Mouse (Mus musculus) layer of hippocampus, postnatal 36 days (tissue): ENCODE data around the gene Nek1. TPM values are rescaled to one million over a fixed set of nuclear protein-coding genes. Genes with fewer than 3 reads are reported as not detected.

ENCODE experiments used
- DNase-seq, 2 experiments: peaks; one replicate each; pipeline ENCODE4 v3.0.0; 2022
- total RNA-seq, 2 experiments: library from RNA; stranded (reverse); gene quantifications; 2 replicates each; pipeline ENCODE4 v1.2.3; 2021

The Nek1 gene
- 10 to 100 TPM; 26.2 to 31.0 TPM for total RNA-seq

DNA sequence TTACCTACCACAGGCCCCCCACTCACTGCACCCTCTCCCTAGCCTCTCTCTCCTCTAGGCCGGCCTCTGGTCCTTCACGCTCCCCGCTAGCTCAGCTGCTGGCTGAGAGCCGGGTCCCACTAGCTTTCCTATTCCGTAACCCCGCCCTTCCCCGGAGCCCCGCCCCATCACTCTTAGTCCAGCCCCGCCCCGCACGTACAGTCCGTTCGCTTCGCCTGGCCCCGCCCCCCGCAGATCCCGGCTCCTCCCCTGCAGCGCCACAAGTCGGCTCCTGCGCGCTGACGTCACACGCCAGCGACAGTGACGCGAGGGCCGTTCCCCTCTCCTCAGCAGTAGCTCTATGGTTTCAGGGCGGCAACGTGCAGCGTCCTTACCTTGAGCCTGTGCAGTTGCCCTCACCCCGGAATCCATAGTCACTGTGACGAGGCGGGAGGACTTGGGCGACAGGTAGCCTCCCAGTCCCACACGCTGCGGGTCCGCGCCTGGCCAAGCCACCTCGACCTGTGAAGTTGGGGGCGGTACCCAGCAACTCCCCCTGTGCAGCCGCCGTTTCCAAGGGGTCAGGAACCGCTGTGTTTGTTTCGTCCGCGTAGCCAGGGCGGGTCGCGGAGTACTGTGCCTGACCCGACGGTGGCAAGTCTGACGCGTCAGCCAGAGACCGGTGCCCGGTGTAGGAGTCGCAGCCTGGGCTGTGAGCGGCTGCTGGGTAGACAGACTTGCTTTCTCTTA lies at the start of gene Nek1:
Gene Nek1, plus strand, starts transcription at position 286 of the 729 bp plus-strand sequence.
- peak; percentile 96 for DNase-seq

DNA sequence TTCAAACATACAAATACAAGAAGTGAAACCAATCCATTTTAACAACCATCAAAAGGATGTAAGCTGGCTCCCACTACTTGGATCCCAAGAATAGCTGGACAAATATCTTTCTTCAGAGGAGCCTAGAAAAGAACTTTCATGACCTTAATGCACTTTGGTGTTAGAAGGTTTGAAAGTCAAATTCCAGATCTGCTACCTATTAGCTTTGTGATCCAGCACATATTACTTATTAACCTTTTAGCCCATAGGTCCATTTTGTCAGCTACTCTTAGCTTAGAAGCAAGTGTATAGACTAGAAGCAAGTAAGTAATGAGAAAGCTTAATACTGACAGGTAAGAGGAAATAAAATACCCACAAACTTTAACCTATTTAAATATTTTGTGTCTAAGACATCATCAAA lies 45.5 kb upstream of the Nek1 start:
- no peak for DNase-seq

- no peak for DNase-seq
Measured at GRCm38 (mm10) chr8:60949859-60950258, 43.1 kb upstream of the Nek1 start.

GRCm38 (mm10) chr8:60951271-60951670 lies 41.7 kb upstream of the Nek1 start:
- no peak for DNase-seq

- no peak for DNase-seq
Measured at GRCm38 (mm10) chr8:60951757-60952156, 41.2 kb upstream of the Nek1 start.

GRCm38 (mm10) chr8:60952803-60953202 lies 40.2 kb upstream of the Nek1 start:
- DNase-seq, result no peak

- DNase-seq, result peak; percentile 70 to 74
Measured at GRCm38 (mm10) chr8:60954281-60955014, 38.5 kb upstream of the Nek1 start.

- no peak for DNase-seq
Measured at GRCm38 (mm10) chr8:60956847-60957246, 36.1 kb upstream of the Nek1 start.

- DNase-seq, result no peak
Measured at GRCm38 (mm10) chr8:60962763-60963162, 30.2 kb upstream of the Nek1 start.

DNA sequence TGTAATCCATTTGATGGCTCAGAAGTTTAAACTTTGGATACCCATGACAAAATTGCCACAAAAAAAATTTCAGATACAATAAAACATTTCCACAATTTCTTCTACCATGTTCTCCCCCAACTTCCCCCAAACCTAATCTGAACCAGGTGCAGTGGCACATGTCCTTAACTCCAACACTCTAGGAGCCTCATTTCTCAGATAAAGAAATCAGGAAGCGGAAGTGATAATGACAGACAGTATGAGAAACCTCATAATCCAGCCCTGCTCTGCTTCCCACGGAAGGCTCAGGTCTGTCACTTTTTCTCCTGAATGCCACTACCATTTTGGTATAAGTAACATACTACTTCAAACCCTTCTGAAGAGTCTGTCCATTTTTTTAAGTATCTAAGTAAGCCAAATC lies 29.1 kb upstream of the Nek1 start:
- DNase-seq, result no peak

DNA sequence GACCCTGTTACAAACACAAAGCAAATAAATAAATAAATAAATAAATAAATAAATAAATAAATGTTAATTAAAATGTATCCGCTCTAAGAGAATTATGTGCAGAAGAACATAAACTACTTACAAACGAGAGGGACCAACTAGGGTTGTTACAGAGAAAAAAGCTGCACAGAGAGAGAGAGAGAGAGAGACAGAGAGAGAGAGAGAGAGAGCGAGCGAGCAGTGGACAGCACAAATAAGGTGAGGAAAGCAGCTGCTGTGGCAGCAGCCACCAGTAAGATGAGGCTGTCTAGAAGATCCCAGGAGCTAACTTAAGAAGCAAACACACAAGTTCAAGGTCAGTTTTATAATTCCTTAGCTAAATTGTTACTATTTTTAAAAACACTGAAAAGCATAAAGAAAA lies 28.5 kb upstream of the Nek1 start:
- DNase-seq, result no peak

- DNase-seq, result no peak
Measured at GRCm38 (mm10) chr8:60965306-60965705, 27.7 kb upstream of the Nek1 start.

DNA sequence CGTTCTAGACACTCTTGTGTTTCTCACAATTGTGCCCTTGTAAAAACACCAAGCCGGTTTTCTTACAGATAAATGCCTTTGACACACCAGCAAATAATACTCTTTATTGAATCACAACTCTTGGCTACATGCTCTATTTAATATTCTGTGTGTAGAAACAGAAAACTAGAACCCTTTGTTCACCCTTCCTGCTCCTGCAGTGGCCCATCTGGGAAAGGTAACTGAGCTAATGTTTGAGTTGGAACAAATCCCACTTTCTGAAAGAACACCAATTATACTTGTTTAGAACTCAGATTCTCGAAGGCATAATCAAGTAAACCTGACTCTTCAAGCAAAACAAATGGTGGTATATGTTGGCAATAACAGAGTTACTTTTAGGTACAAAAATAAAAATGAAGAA lies 27.3 kb upstream of the Nek1 start:
- no peak for DNase-seq

GRCm38 (mm10) chr8:60969091-60969490 lies 23.9 kb upstream of the Nek1 start:
- DNase-seq, result no peak

GRCm38 (mm10) chr8:60971808-60972207 lies 21.2 kb upstream of the Nek1 start:
- no peak for DNase-seq

DNA sequence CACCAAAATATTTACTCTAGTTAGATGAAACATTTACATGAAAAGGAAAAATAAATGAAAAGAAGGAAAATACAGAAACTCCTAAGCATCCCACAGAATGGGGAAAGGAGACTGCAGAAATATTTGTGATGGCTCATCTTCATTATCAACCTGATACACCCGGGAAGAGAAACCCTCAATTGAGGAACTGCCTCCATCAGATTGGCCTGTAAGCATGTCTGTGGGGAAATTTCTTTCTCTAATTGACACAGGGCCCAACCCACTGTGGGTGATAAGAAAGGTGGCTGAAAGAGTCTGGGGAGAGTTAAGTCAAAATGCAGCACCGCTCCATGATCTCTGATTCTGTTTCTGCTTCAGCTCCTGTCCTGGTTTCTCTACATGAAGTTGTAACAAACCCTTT lies 19.5 kb upstream of the Nek1 start:
- DNase-seq, result no peak

GRCm38 (mm10) chr8:60974837-60975236 lies 18.2 kb upstream of the Nek1 start:
- no peak for DNase-seq

GRCm38 (mm10) chr8:60976818-60977217 lies 16.2 kb upstream of the Nek1 start:
- no peak for DNase-seq

DNA sequence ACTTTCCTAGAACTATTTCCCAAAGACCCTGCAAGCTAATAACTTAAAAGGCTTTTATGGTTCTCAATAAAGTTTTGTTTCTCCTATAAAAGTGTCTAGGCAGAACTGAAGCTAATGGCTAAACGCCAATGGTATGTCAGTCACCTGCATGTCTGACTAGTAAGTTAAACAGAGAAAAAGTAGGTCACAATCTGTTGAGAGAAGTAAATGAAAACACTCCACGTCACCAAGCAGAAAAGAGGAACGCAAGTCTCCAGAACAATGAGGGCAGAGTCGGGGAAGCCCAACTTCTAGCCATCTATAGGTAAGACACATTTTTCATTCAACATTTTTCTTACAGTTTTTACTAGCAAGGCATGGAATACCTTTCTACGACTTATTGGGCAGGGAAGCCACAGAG lies 14.5 kb upstream of the Nek1 start:
- DNase-seq, result no peak

- DNase-seq, result no peak
Measured at GRCm38 (mm10) chr8:60981388-60981787, 11.6 kb upstream of the Nek1 start.

DNA sequence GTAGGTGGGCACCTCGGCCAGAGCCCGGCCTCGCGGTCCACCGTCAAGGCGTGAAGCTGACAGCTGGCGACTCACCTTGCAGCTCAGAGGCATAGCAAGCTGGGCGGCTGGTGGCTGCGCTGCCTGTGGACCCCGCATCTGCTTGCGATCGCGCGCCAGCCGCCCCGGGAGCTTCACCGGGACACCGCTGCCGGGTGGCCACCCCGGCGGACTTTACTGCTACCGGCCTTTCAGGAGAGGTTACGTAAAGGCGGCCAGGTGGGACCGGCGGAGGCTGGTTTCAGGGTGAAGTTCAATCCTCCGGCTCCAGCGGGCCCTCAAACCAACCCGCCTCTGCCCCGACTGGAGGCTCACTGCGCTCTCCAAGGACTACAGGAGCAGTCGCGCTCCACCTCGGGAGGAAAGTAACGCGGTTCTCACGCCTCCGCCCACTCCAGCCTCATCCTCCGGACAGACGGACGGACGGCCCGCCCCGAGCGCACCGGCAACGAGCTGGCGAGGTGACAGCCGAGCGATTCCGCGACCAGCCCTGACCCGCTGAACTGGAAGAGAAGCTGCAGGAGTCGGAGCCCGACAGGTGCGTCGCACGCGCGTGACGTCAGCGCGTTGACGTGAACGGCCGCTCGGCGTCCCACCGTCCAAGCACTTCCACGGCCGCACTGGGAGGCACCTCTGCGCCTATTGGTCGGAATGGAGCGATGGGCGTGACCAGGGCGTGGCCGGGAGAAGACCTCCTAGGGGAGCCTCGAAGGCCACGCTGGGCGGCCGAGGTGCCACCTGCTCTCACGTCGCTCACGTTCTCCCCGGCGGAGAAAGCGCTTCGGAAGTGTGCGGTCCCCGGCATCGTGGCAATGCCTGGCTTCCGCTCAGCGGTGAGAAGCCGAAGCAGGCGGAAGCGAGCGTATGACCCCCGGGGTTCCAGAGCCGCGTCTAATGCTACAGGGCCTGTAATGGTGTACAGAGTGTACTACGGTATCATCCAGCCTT lies 10.0 kb upstream of the Nek1 start, which contains the start of gene Clcn3:
Gene Clcn3, minus strand, starts transcription at position 600 of the 987 bp plus-strand sequence.
- DNase-seq, result peak; percentile 95 to 96

DNA sequence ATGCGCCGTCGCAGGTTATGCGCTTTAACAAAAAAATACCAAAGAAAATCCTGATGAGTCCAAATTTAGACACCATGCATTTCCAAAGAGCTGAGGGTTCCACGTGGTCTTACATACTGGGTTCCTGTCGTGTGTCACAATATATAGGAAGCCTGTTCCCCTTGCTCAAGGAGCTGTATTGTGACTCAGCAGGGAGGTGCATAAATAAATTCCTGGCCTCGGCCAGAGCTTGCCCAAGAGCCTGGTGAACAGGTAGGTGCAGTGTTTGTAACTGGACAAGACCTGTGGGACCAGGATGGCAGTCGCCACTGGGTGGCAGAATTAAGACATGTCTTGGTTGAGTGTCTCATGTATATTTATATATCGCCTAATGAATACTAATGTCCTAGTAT lies 9.3 kb upstream of the Nek1 start:
- DNase-seq, result peak; percentile 46 to 50
